Mouse (Mus musculus): Measurements from ENCODE around the gene Tmco4. TPM values are rescaled to one million over a fixed set of nuclear protein-coding genes. Genes with fewer than 3 reads are reported as not detected.

Gene Tmco4
- polyA plus RNA-seq, 2 experiments from 2014 or later, result 22.5 to 44.8 TPM

- ATAC-seq, result no peak
Measured at GRCm38 (mm10) chr4:139020385-139020784, 47.7 kb downstream of the Tmco4 start.

GRCm38 (mm10) chr4:139024379-139024778, 51.7 kb downstream of the Tmco4 start:
- ATAC-seq, result no peak

GRCm38 (mm10) chr4:139030675-139031074, 58.0 kb downstream of the Tmco4 start:
- ATAC-seq, result no peak

DNA sequence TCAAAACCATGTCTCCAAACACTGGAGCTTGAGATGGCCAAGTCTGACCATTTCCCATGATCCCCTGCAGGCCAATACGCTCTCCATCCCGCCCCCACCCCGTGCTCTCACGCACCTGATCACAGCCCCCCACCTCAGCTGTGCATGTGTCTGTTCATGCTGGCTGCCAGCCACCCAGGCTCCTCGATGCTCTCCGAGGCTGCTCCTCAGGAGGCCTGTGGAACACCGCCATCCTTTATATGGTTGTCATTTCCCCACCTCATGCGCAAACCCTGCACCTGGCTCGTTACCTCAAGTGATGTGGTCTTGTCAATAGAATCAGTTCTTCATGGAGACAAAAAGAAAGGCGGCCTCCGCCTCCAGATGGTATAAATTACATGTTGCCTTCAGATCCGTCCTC, 59.8 kb downstream of the Tmco4 start:
- no peak for ATAC-seq

- no peak for ATAC-seq
Measured at GRCm38 (mm10) chr4:139033263-139034009, 60.7 kb downstream of the Tmco4 start.

DNA sequence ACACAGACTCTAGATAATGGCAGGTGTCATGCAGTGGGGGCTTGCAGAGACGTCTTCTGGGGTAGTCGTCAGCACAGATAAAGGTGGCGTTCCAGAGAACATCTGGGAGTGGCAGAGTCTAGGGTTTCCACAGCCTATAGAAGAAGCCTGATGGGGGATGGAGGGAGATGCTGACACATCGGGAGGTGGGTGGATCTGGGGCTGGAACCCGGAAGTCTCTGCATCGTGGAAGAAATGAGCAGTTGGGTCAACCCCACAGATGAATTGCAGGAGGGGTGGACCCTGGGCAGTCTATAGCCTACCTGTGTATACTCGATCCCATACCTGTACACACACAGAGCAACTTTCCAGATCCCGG, 61.3 kb downstream of the Tmco4 start:
- no peak for ATAC-seq

DNA sequence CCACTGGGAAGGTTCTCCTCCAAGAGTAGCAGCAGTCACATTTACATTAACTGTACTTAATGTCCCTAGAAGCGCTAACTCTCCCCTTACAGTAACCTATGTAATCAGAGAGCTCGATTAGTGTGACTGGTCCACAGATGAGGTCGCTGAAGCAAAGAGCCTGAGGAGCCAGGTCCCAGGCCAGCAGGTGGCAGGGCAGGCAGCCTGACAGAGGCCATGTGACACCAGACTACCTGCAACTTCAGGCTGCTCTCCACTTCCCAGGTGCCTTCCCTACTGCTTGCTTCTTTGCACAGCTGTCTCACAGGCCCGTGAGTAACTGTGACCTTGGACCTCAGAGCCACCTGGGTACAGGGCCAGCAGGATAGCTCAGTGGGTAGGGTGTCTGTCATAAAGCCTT, 61.9 kb downstream of the Tmco4 start:
- no peak for ATAC-seq

- no peak for ATAC-seq
Measured at GRCm38 (mm10) chr4:139034942-139035341, 62.3 kb downstream of the Tmco4 start.

DNA sequence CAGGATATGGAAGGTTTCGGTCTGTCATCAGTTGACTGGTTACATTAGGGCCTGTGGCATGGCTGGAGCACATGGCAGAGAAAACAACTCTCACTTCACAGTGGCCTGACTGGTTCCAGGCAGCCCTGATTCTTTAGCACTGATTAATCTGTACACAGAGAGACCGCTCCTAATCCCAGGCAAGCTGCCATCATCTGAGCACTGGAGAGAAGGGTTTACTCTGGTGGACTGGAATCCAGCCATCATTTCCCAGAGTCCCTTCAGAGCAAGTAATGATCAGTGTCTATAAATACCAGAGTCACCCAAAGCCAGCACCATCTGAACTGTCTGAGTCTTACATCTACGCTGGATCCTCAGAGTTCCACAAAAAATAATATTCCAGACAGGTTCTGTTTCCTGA, 63.1 kb downstream of the Tmco4 start:
- ATAC-seq, result no peak

GRCm38 (mm10) chr4:139037795-139038607, 65.3 kb downstream of the Tmco4 start:
- no peak for ATAC-seq

- ATAC-seq, result no peak
Measured at GRCm38 (mm10) chr4:139040084-139040839, 67.6 kb downstream of the Tmco4 start.

DNA sequence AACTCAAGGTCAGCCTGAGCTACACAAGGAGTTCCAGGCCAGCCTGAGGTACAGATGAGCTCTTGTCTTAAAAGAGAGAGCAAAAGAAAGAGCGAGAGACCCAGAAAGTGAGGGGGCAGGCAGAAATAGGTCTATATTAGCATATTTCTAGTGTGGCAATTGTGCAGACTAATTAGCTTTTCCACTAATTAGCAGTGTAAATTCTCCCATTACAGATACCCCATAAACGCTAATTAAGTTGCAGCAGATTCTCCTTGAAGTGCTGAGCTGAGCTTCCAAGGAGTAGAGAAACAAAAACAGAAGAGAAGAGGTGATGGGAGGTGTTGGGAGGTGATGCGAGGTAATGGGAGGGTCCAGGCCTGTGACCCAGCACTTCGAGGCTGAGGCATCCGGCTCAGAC, 69.9 kb downstream of the Tmco4 start:
- ATAC-seq, result no peak

- no peak for ATAC-seq
Measured at GRCm38 (mm10) chr4:139043600-139043999, 70.9 kb downstream of the Tmco4 start.

GRCm38 (mm10) chr4:139044566-139044965, 71.9 kb downstream of the Tmco4 start:
- ATAC-seq, result no peak

DNA sequence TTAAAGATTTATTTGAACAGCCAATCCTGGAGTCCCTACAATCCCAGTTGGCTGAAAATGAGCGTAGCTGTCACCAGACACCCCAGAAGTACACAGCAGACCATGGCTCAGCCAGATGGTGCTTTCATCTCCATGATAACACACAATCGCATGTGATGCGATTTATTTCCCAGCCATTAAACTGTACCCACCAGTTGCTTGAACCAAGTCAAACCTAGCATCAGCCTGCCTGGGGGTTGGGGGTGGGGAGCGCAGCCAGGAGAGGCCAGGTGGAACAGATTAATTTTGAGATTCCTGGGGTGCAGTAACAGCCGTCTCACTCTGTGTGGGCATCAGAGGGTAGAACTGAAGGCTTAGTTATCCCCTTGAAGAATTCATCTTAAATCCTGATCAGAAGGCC, 73.7 kb downstream of the Tmco4 start:
- no peak for ATAC-seq

GRCm38 (mm10) chr4:139048518-139048917, 75.8 kb downstream of the Tmco4 start:
- no peak for ATAC-seq

DNA sequence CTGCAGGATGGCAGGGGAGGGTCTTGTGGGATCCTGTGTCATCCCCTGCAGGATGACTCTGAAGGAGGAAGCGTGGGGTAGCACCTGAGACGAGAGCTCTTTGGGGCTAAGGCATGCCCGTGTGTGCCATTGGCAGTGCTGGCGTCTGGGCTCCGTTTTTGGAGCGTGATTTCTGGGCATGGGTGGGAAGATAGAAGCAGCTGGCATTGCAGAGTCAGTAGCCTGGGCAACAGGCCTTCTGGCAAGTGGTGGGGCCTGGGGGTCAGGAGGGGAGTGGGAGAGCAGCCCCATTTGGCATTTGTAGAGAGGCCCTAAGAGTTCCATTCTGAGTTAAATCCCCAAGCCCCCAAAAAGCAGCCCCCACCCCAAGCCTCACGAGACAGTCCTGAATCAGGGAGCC, 80.1 kb downstream of the Tmco4 start:
- ATAC-seq, result no peak

GRCm38 (mm10) chr4:139053391-139053790, 80.7 kb downstream of the Tmco4 start:
- no peak for ATAC-seq

DNA sequence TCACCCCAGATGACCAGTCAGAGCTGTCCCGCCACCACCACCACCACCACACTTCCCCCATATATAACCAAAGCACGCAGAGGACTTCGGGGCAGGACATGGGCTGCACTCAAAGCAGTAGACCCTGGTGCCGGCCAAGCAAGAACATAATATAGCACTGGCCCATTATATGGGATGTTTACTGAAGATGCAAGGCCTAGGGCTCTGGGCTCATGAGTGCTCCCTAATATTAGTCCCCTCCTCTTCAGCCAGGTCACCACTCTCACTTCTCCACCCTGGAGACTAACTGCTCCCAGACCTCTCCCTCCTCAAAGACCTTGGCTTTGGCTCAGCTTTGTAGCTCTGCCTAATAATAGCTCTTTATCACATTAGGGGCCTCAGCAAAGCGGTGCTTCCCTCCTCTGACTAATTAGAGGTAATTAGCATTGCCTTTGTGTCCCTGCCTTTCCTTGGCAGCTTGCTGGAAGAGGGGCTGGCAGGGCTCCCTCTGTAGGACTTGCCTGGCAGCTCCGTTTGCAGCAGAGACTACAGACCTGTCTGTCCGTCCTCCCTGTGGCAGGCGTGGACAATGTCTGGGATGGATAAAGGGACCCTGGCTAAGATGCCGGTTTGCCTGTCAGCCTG, 81.7 kb downstream of the Tmco4 start:
- no peak for ATAC-seq

DNA sequence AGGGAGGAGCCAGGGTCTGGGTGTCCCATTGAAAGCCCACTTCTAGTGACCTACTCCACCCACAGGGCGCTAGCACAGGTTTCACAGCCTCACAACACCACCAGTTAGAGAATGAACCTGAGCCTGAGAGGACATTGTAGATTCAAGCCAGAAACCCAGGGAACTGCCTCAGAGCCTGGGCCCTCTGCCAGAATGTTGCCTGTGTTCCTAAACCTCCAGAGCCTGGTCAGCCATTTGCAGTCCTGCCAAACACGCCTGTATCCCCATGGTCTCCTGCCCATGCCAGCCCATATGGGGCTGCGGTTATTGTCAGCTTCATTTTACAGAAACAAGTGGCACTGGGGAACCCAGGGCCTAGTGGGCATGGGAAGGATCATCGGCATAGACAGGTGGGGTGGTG, 82.6 kb downstream of the Tmco4 start:
- no peak for ATAC-seq

DNA sequence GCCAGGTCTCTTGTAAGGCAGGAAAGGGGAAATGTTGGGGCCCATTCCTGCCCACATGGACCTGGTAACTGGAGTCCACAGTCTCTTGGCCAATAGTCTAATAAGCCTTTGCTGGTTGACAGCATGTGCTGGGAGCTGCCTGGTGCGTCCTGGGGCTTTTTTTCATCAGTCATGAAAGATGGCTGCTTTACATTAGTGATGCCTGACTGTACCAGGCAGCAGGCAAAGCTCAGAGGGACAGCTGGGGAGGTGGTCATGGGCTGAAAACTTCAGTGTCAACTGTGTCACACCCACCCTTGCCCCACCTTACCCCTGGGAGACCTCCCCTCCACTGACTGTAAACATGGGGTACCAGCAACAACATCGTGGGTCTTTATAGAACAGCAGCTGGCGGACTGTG, 83.1 kb downstream of the Tmco4 start:
- ATAC-seq, result no peak

- ATAC-seq, result no peak
Measured at GRCm38 (mm10) chr4:139057291-139057690, 84.6 kb downstream of the Tmco4 start.

GRCm38 (mm10) chr4:139058029-139058428, 85.3 kb downstream of the Tmco4 start:
- no peak for ATAC-seq
